Mouse (Mus musculus) limb, embryonic 10.5 days (tissue): ENCODE data around the gene Fam117a. TPM values are rescaled to one million over a fixed set of nuclear protein-coding genes. Genes with fewer than 3 reads are reported as not detected.

Source experiments
- DNase-seq: peaks from one replicate; pipeline ENCODE4 v3.0.0-alpha.2; 2017; ENCODE audit warnings: low spot score
- H3K27ac ChIP-seq: fragments of 300-500 bp; sonication (generic); 2 replicates; pipeline ENCODE4 v1.5.1; 2016; ENCODE audit warnings: mild to moderate bottlenecking
- H3K27me3 ChIP-seq: fragments of 300-500 bp; sonication (generic); 2 replicates; pipeline ENCODE4 v1.6.1; 2016; ENCODE audit warnings: low read depth, mild to moderate bottlenecking; ENCODE audit not compliant: poor library complexity, severe bottlenecking
- H3K36me3 ChIP-seq: fragments of 300-500 bp; sonication (generic); 2 replicates; pipeline ENCODE4 v1.6.1; 2016; ENCODE audit warnings: mild to moderate bottlenecking, moderate library complexity
- H3K4me1 ChIP-seq: fragments of 300-500 bp; sonication (generic); 2 replicates; pipeline ENCODE4 v1.6.1; 2016
- H3K4me3 ChIP-seq: fragments of 300-500 bp; sonication (generic); 2 replicates; pipeline ENCODE4 v1.5.1; 2016; ENCODE audit warnings: mild to moderate bottlenecking, moderate library complexity
- H3K9me3 ChIP-seq: fragments of 300-500 bp; sonication (generic); replicated peaks from 2 replicates; pipeline ENCODE4 v1.6.1; 2016; ENCODE audit warnings: mild to moderate bottlenecking
- WGBS: fragments of 180-500 bp; shearing (Covaris S2); methylation state at CpG from one replicate; pipeline ENCODE4 v1.1.7; 2016; 5-methylcytosine and 5-hydroxymethylcytosine counted together
- polyA plus RNA-seq: library from polyadenylated mRNA; unstranded; fragments of >200 nt; fragmentation: Nextera tagmentation; extraction: Ambion mirVana; gene quantifications from 2 replicates; pipeline ENCODE4 v1.2.1, GENCODE M21; 2016

The Fam117a gene
- polyA plus RNA-seq, 1 experiment from 2014 or later = 15.0 TPM

DNA sequence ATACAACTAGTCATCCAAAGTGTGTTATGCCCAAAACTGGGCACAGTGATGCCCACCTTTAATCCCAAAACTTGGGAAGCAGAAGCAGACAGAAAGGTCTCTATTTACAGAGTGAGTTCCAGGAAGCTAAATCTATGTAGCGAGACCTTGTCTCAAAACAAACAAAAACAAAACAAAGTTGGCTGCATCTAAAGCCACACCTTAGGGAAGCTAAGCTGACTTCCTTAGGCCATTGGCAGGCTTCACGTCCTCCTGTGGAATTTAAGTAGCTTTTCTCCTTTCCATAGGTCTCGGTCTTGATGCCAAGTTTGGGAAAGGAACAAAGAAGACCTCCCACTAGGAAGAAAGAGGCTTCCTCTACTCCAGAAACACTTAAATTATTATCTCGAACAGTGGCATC lies 54.4 kb downstream of the Fam117a start:
- Histone ChIP-seq H3K27ac (no peak overlapping the region), H3K4me1 (peaks cover 21% of the 10 kb centered on the region), H3K27me3 (no peaks in the 10 kb centered on the region), H3K9me3 (no peaks in the 10 kb centered on the region), H3K4me3 (no peak overlapping the region), H3K36me3 (peaks cover 71% of the 10 kb centered on the region)
- WGBS = 82% methylated on average over 4 of the region's 4 CpGs
- DNase-seq = no peak

DNA sequence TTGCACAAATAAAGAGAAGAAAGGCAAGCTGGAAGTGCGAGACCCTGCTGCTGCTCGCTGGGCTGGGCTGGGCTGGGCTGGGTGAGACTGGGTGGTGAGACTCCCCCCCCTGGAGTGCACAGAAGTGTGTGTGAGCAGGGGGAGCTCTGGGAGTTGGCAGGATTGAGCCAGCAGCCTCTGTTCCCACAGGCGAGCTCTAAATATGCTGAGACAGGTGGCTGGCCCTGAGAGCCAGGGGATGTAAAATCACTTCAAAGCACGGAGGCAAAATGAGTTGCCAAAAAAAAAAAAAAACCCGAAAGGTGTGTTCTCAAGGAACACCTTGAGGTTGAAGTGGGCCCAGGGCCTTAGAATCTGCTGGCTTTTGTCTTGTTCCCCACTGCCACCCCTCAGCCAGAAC lies 54.9 kb downstream of the Fam117a start:
- peaks cover 19% of the 10 kb centered on the region for H3K4me1 ChIP-seq
- no peaks in the 10 kb centered on the region for H3K27me3 ChIP-seq
- H3K4me3 ChIP-seq = no peak overlapping the region
- no peak for DNase-seq
- H3K36me3 ChIP-seq = peaks cover 66% of the 10 kb centered on the region
- H3K9me3 ChIP-seq = no peaks in the 10 kb centered on the region
- WGBS = 78% methylated on average over 5 of the region's 5 CpGs
- no peak overlapping the region for H3K27ac ChIP-seq

DNA sequence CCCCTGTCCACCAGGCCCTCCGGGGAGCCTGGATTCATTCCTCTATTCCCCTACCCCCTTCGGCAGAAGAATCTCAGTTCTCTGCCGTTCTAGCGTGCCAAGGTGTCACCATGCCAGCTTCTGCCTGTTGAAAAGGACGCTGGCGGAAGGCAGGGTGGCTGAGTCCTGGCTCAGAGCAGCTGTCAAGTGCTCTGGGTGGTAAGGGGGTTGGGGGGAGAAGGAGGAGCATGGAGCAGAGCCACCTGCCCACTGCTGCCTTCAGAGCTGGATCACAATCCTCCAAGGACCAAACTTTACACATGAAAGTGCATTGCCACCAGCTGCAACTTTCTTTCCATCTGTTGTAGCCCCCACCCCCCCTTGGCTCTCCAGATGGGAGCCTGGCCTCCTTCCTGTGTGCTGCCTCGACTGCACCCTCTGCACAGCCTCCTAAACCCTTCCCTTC lies 55.4 kb downstream of the Fam117a start:
- H3K9me3 ChIP-seq = no peaks in the 10 kb centered on the region
- peaks cover 61% of the 10 kb centered on the region for H3K36me3 ChIP-seq
- 54% methylated on average over 7 of the region's 7 CpGs for WGBS
- H3K4me1 ChIP-seq = peaks cover 19% of the 10 kb centered on the region
- no peaks in the 10 kb centered on the region for H3K27me3 ChIP-seq
- 0 out of 2 replicates have a peak overlapping the region, but pooled peaks have one; percentile 2 for H3K27ac ChIP-seq
- DNase-seq = no peak
- no peak overlapping the region for H3K4me3 ChIP-seq

DNA sequence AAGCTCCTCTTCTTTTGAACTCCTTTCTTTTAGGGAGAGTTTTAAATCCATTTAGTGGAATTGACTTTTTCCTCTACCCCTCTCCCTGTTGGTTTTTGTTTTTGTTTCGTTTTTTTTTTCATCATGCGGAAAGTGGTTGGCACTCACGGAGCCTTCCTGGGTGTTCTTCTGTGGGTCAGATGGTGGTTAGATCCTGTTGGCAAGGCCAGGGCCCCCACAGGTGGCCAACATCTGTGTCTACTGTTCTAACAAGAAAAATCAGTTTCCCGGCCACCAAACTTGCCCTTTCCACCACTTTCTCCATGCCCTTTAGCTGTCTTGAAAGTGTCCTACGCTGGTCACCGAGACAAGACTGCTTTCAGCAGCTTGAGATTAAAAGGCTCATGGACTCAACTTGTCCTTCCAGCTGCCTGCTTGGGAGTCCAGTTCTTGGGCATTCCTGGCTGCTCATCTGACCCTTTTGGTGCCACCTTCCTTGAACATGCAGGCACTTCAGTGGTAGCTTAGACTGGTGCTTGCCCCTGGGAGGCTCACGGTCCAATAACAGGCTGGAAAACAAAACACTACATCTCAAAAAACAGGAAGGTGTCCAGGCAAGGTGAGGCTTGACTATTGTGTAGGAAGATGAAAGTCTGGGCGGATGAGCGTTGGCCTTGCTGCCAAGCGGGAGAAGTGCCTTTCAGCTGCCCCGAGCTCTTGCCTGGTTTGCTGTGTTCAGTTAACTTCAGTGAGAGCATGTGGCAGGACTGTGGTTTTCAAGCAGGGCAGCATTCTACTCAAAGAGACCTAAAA lies 56.1 kb downstream of the Fam117a start:
- Histone ChIP-seq H3K4me3 (no peak overlapping the region; the same call in 1 of the 2 replicates), H3K27me3 (no peaks in the 10 kb centered on the region), H3K4me1 (peaks cover 19% of the 10 kb centered on the region), H3K36me3 (peaks cover 54% of the 10 kb centered on the region), H3K9me3 (no peaks in the 10 kb centered on the region), H3K27ac (peak overlapping the region; percentile 21; the same call in 1 of the 2 replicates)
- WGBS = 65% methylated on average over 11 of the region's 11 CpGs
- no peak for DNase-seq

DNA sequence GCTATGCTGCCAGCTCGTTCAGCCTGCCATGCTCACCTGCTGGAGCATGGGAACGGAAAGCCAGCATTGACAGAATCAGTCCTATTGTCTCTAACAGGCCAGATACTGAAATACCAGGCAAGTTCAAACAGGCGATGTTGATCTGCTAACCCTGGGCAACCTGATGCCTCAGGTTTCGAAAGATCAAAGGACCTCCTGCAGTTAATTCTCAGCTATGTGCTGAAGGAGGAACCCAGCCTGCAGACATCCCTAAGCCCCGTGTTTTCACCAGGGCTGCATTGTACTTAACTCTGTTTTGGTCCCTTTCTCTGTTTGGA lies 56.6 kb downstream of the Fam117a start:
- Histone ChIP-seq H3K27ac (peak overlapping the region; percentile 21; the same call in 1 of the 2 replicates), H3K36me3 (peaks cover 49% of the 10 kb centered on the region), H3K27me3 (no peaks in the 10 kb centered on the region), H3K4me3 (no peak overlapping the region), H3K9me3 (no peaks in the 10 kb centered on the region), H3K4me1 (peaks cover 19% of the 10 kb centered on the region)
- no peak for DNase-seq
- 12% methylated on average over 5 of the region's 5 CpGs for WGBS

DNA sequence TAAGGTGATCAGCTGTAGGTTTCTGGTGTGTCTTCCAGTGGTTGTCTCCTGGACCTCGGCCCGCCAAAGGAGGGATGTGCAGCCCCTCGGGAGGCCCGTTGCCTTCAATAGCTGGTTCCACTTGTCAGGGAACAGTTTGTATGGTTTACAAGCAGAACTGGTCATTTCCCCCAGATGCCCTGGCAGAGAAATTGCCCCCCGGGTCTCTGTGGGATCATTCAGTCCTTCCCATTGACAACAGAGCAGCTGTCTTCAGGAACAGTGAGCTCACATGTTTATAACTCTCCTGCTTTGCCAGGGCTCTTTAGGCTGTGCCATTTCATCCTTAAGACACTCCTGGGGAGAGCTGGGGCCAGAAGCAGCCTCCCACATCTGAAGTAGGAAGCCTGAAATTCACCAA lies 57.3 kb downstream of the Fam117a start:
- Histone ChIP-seq H3K27ac (0 out of 2 replicates have a peak overlapping the region, but pooled peaks have one; percentile 47), H3K36me3 (peaks cover 42% of the 10 kb centered on the region), H3K9me3 (no peaks in the 10 kb centered on the region), H3K4me1 (peaks cover 19% of the 10 kb centered on the region), H3K4me3 (no peak overlapping the region), H3K27me3 (no peaks in the 10 kb centered on the region)
- WGBS = 34% methylated on average over 5 of the region's 5 CpGs
- DNase-seq = no peak

DNA sequence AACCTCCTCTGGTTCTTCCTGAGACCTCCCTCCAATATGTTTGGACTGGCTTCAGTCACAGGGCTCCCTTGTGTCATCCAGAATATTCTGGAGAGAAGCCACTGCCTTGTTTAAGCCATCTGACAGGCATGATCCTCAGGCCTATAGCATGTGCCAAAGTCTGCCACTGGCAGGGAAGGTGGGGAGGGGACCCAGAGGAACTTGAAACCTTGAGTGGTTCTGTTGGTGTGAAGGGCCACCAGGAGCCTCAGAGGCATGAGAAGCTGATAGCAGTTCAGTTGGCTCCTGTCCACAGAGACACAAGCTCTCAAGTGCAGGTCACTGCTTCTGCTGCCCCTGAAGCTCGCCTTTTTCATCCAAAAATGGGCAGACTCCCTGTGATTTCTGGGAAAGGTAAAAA lies 59.7 kb downstream of the Fam117a start:
- H3K27me3 ChIP-seq = no peaks in the 10 kb centered on the region
- no peaks in the 10 kb centered on the region for H3K9me3 ChIP-seq
- WGBS = 69% methylated on average over 1 of the region's 1 CpGs
- peaks cover 19% of the 10 kb centered on the region for H3K4me1 ChIP-seq
- no peak for DNase-seq
- peaks cover 18% of the 10 kb centered on the region for H3K36me3 ChIP-seq
- no peak overlapping the region for H3K4me3 ChIP-seq
- no peak overlapping the region for H3K27ac ChIP-seq

DNA sequence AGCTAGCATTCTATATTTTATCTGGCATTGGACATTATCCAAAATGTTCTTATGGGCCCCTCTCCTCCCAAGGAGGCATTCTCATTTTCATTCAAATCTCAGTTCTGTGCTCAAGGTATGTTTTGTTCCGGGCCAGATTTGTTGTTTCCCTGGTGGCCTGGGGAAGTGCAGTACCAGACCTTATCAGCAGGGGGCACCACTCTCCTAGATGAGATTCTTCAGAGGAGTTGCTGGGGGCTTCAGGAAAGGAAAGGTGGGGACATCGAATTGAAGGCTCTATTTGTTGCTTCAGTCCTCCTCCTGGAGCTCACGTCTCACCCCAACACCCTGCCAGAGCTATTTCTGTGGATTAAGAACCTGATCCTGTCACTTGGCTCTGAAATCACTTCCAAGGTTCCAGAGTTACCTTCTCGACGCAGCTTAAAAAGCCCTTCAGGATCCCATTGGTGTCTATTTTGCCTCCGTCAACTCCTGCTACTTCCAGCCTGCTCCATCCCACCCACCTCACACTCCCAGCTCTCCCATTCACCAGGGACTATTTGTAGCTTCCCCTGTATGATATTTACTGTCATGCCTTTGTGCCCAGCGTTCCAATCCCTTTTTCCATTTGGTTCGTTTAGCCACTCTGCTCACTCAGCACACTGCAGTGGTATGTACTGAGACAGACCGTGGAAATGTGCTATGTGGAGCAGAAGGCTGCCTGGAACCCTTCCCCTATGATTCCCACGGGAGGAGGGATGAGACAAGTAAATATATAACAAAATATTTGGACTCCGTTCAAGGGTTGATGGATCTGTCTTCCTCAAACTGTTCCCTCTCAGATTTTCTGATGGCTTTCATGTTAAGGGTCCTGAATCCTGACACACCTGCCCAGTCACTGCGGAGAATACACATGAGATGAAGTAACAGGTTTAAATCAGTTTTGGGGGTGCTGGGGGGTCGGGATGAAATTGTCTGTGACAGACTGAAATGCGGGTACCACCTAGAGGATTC lies 61.3 kb downstream of the Fam117a start:
- H3K4me1 ChIP-seq = peaks cover 17% of the 10 kb centered on the region
- H3K27ac ChIP-seq = no peak overlapping the region
- DNase-seq = peak; percentile 87
- H3K9me3 ChIP-seq = no peaks in the 10 kb centered on the region
- WGBS = 64% methylated on average over 14 of the region's 14 CpGs
- peaks cover 3% of the 10 kb centered on the region; the same call in 1 of the 2 replicates for H3K36me3 ChIP-seq
- no peaks in the 10 kb centered on the region for H3K27me3 ChIP-seq
- H3K4me3 ChIP-seq = no peak overlapping the region

DNA sequence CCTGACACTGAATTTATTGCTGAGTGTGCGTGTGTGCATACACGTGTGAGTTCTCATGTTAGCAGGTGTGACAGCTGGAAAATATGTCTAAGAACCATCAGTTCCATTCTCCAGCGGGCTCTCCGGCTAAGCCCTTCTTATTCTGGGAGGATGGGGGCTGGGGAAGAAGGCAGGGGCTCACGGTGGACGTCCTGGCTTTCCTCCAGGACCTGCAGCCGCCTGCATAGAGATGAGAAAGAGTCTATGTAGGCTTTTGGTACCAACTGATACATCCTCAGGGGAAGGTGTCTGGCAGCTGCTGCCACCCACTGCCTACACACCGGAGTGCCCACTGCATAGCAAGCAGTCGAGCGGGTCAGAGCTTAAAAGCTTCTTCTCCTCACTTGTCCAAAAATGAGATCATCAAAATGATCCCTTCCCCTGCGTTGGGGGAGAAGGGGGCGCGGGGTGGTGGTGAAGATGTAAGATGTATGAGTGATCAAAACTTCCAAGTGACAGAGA lies 62.8 kb downstream of the Fam117a start:
- no peaks in the 10 kb centered on the region for H3K27me3 ChIP-seq
- 84% methylated on average over 13 of the region's 13 CpGs for WGBS

DNA sequence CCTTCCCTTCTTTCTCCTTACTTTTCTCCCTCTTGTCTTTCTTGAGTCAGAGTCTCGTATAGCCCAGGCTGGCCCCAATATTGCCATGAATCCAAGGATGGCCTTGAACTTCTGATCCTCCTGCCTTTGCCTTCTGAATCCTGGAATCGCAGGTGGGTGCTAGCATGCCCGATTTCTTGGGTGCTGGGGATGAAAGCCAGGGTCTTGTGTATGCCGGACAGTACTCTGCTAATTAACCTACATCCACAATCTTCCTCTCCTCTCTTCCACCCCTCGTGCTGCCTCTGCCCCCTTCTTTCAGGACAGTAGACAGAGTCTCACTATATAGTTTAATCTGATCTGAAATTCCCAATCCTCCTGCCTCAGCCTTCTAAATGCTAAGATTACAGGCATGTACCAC lies 64.8 kb downstream of the Fam117a start:
- peak; percentile 25 for DNase-seq
- H3K4me1 ChIP-seq = peaks cover 21% of the 10 kb centered on the region
- WGBS = 87% methylated on average over 5 of the region's 5 CpGs
- no peaks in the 10 kb centered on the region for H3K36me3 ChIP-seq
- H3K9me3 ChIP-seq = no peaks in the 10 kb centered on the region
- H3K27ac ChIP-seq = no peak overlapping the region; the same call in 1 of the 2 replicates
- no peak overlapping the region for H3K4me3 ChIP-seq
- no peaks in the 10 kb centered on the region for H3K27me3 ChIP-seq

More for the DNA sequence above, 62.8 kb downstream of the Fam117a start:
- Histone ChIP-seq H3K4me1 (peaks cover 21% of the 10 kb centered on the region), H3K36me3 (no peaks in the 10 kb centered on the region), H3K27ac (no peak overlapping the region), H3K9me3 (no peaks in the 10 kb centered on the region), H3K4me3 (no peak overlapping the region)
- DNase-seq = peak; percentile 14

DNA sequence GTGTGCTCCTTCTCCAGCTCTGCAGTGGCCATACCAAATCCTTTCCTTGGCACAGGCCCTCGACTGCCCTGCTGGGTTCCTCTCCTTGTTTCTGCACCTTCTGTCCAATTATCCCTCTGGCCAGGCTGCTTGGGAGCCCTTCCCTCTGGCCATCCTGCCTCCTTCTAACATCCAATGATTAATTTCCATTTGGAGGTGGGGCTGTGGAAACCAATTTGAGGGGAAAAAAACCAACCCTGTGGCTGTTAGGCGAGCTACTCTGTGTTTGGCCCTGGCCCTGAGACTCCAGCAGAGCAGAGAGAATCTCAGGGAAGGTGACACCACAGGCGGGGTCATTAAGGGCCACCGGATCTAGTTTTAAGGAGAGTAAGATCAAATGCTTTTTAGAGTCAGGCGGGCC lies 65.4 kb downstream of the Fam117a start:
- WGBS = 7% methylated on average over 5 of the region's 5 CpGs
- Histone ChIP-seq H3K4me3 (no peak overlapping the region), H3K27me3 (no peaks in the 10 kb centered on the region), H3K9me3 (no peaks in the 10 kb centered on the region), H3K27ac (peak overlapping the region; percentile 39; the same call in 1 of the 2 replicates), H3K36me3 (no peaks in the 10 kb centered on the region), H3K4me1 (peaks cover 21% of the 10 kb centered on the region)
- peak; percentile 35 for DNase-seq

DNA sequence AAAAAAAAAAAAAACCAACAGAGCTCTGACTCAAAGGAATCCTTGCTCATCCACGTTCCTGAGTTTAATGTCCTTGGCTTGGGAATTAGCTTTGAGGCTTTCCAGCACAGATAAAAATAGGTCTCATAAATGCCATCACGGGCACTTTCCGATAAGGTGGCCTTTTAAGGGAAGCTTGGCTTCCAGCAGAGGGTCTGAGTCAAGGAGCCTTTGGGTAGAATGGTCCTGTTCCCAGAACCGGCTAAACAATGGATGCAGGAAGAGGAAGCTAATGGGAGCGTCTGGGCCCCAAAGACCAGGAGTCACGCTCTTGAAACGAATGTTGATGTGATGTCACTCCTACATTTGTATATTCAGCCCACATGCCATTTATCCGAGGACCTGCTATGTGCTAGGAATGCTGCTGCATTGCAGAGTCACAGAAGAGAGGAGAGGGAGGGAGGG lies 65.9 kb downstream of the Fam117a start:
- peaks cover 21% of the 10 kb centered on the region for H3K4me1 ChIP-seq
- H3K4me3 ChIP-seq = no peak overlapping the region
- no peaks in the 10 kb centered on the region for H3K36me3 ChIP-seq
- DNase-seq = peak; percentile 29
- 35% methylated on average over 8 of the region's 8 CpGs for WGBS
- H3K27ac ChIP-seq = no peak overlapping the region
- no peaks in the 10 kb centered on the region for H3K27me3 ChIP-seq
- H3K9me3 ChIP-seq = no peaks in the 10 kb centered on the region
